ENCODE assay signal across 20 mouse cellular contexts in genomic region chr2:160529306-160529705, GRCm38 (mm10).
A peak's percentile ranks its signal among the peaks of the same experiment; 100 is the strongest.
DNase-seq lines count a peak whose midpoint lies in the region; ATAC-seq and TF ChIP-seq lines count a peak whose summit lies in the region.
"Had no signal": no experiment of that assay in that cellular context is flagged by ENCODE, and none has a peak within 500 bp of the region (broad histone marks: within the 10 kb centered on the region; RNA-seq: fewer than 3 reads in every experiment).

No protein-coding gene starts in this region.

- intact Hi-C loops in heart, adult 2 months (cut with DNase I) = no loop called here
- intact Hi-C loops in heart, postnatal 10 days (cut with DNase I) = no loop called here

- no peak overlapping the region for H3K9ac ChIP-seq in heart, adult 2 months (ENCODE audit: low read depth, low read length)
- no peak overlapping the region for H3K9ac ChIP-seq in heart, embryonic 11.5 days (ENCODE audit: low read depth, low read length)
- no peak overlapping the region for H3K9ac ChIP-seq in midbrain, postnatal 0 days (replicated peaks; ENCODE audit: low read length, poor library complexity, severe bottlenecking)
- no peak overlapping the region for H3K9ac ChIP-seq in liver, embryonic 12.5 days
- H3K9ac ChIP-seq: forebrain, embryonic 13.5 days; limb, embryonic 15.5 days; midbrain, embryonic 13.5 days had no signal

- no peak for TF ChIP-seq EP300 in heart, adult 2 months (IDR thresholded peaks at IDR 0.05; ENCODE audit: insufficient read depth, low read depth, low read length)

- H3K4me2 ChIP-seq in heart, embryonic 11.5 days = no peak overlapping the region
- no peak overlapping the region for H3K4me2 ChIP-seq in midbrain, postnatal 0 days (ENCODE audit: low read depth, low read length, poor library complexity, severe bottlenecking)
- no peak overlapping the region for H3K4me2 ChIP-seq in liver, embryonic 12.5 days
- H3K4me2 ChIP-seq: forebrain, embryonic 13.5 days; limb, embryonic 15.5 days; midbrain, embryonic 13.5 days had no signal

- no peaks in the 10 kb centered on the region for H3K27me3 ChIP-seq in heart, adult 2 months (ENCODE audit: control insufficient read depth, insufficient read depth, low read length)
- no peaks in the 10 kb centered on the region for H3K27me3 ChIP-seq in heart, embryonic 11.5 days (ENCODE audit: control insufficient read depth, insufficient read depth, low read length)
- H3K27me3 ChIP-seq in midbrain, postnatal 0 days (ENCODE audit: insufficient read depth, low read length) = no peaks in the 10 kb centered on the region
- no peaks in the 10 kb centered on the region for H3K27me3 ChIP-seq in midbrain, embryonic 10.5 days (ENCODE audit: low read depth, poor library complexity, severe bottlenecking)
- H3K27me3 ChIP-seq in liver, embryonic 12.5 days (replicated peaks) = no peaks in the 10 kb centered on the region
- H3K27me3 ChIP-seq: forebrain, embryonic 13.5 days; limb, embryonic 15.5 days; midbrain, embryonic 13.5 days; Patski had no signal

- peaks cover 10% of the 10 kb centered on the region for H3K4me1 ChIP-seq in heart, adult 2 months (ENCODE audit: control insufficient read depth, insufficient read depth, low read length)
- H3K4me1 ChIP-seq in heart, embryonic 11.5 days (ENCODE audit: control insufficient read depth, insufficient read depth, low read length) = no peaks in the 10 kb centered on the region
- H3K4me1 ChIP-seq in midbrain, postnatal 0 days (ENCODE audit: insufficient read depth, low read length) = no peaks in the 10 kb centered on the region
- H3K4me1 ChIP-seq in midbrain, embryonic 10.5 days = peaks cover 19% of the 10 kb centered on the region
- H3K4me1 ChIP-seq in liver, embryonic 12.5 days = no peaks in the 10 kb centered on the region
- H3K4me1 ChIP-seq: midbrain, embryonic 13.5 days had no signal

- no peak for ATAC-seq in heart, embryonic 11.5 days (replicated peaks; ENCODE audit: insufficient number of reproducible peaks, low FRiP score, low TSS enrichment)
- ATAC-seq in midbrain, postnatal 0 days (ENCODE audit: low FRiP score) = no peak
- no peak for ATAC-seq in liver, embryonic 12.5 days
- no peak for ATAC-seq in monocyte, adult 5-6 weeks (replicated peaks; ENCODE audit: insufficient number of reproducible peaks, low FRiP score, low TSS enrichment, poor library complexity, severe bottlenecking)
- ATAC-seq: forebrain, embryonic 13.5 days; midbrain, embryonic 13.5 days; Patski had no signal

- H3K9me3 ChIP-seq in heart, embryonic 11.5 days (replicated peaks; ENCODE audit: control insufficient read depth, low read length) = no peaks in the 10 kb centered on the region
- no peaks in the 10 kb centered on the region for H3K9me3 ChIP-seq in midbrain, postnatal 0 days (ENCODE audit: low read length)
- H3K9me3 ChIP-seq in midbrain, embryonic 10.5 days (replicated peaks) = no peaks in the 10 kb centered on the region
- H3K9me3 ChIP-seq in liver, embryonic 12.5 days (replicated peaks) = no peaks in the 10 kb centered on the region
- H3K9me3 ChIP-seq: forebrain, embryonic 13.5 days; hindbrain, embryonic 10.5 days; limb, embryonic 15.5 days; midbrain, embryonic 13.5 days had no signal

- WGBS in heart, adult 2 months = 48% methylated on average over 7 of the region's 7 CpGs
- WGBS in heart, embryonic 11.5 days (ENCODE audit: insufficient replicate concordance) = 60% methylated on average over 7 of the region's 7 CpGs
- WGBS in midbrain, postnatal 0 days = 74% methylated on average over 7 of the region's 7 CpGs
- WGBS in midbrain, embryonic 10.5 days = 84% methylated on average over 7 of the region's 7 CpGs
- WGBS in liver, embryonic 12.5 days (ENCODE audit: insufficient replicate concordance) = 66% methylated on average over 7 of the region's 7 CpGs

- no peaks in the 10 kb centered on the region for H3K36me3 ChIP-seq in heart, adult 2 months (ENCODE audit: control insufficient read depth, insufficient read depth, low read length)
- H3K36me3 ChIP-seq in heart, embryonic 11.5 days (ENCODE audit: control insufficient read depth, insufficient read depth, low read length) = no peaks in the 10 kb centered on the region
- no peaks in the 10 kb centered on the region for H3K36me3 ChIP-seq in midbrain, postnatal 0 days (ENCODE audit: insufficient read depth, low read length)
- H3K36me3 ChIP-seq in midbrain, embryonic 10.5 days = no peaks in the 10 kb centered on the region
- H3K36me3 ChIP-seq in liver, embryonic 12.5 days = no peaks in the 10 kb centered on the region
- H3K36me3 ChIP-seq: hindbrain, embryonic 10.5 days; limb, embryonic 15.5 days; midbrain, embryonic 13.5 days had no signal

- H3K4me3 ChIP-seq in heart, adult 2 months = no peak overlapping the region
- H3K4me3 ChIP-seq in heart, embryonic 11.5 days (ENCODE audit: low read depth, low read length) = no peak overlapping the region
- H3K4me3 ChIP-seq in midbrain, postnatal 0 days (ENCODE audit: low read depth, low read length) = no peak overlapping the region
- no peak overlapping the region for H3K4me3 ChIP-seq in midbrain, embryonic 10.5 days
- no peak overlapping the region for H3K4me3 ChIP-seq in liver, embryonic 12.5 days
- H3K4me3 ChIP-seq: forebrain, embryonic 13.5 days; hindbrain, embryonic 10.5 days; layer of hippocampus, adult 2 months; limb, embryonic 15.5 days; midbrain, embryonic 13.5 days; myocyte had no signal

- 0 out of 2 replicates have a peak overlapping the region, but pooled peaks have one; percentile 21 for H3K27ac ChIP-seq in heart, adult 2 months
- H3K27ac ChIP-seq in heart, embryonic 11.5 days (ENCODE audit: low read depth, low read length) = no peak overlapping the region
- no peak overlapping the region for H3K27ac ChIP-seq in midbrain, postnatal 0 days (ENCODE audit: low read depth, low read length)
- no peak overlapping the region for H3K27ac ChIP-seq in midbrain, embryonic 10.5 days (replicated peaks)
- no peak overlapping the region for H3K27ac ChIP-seq in liver, embryonic 12.5 days
- H3K27ac ChIP-seq: forebrain, embryonic 13.5 days; hindbrain, embryonic 10.5 days; layer of hippocampus, adult 2 months; limb, embryonic 15.5 days; midbrain, embryonic 13.5 days; stomach, postnatal 0 days had no signal

- peak; percentile 56 to 79 for DNase-seq in heart, adult 2 months
- DNase-seq in midbrain, postnatal 0 days (ENCODE audit: low spot score) = peak; percentile 31
- no peak for DNase-seq in midbrain, embryonic 10.5 days (ENCODE audit: low spot score)
- peak; percentile 46 to 50 for DNase-seq in heart, postnatal 10 days
- DNase-seq: adrenal gland, postnatal 10 days; kidney, adult 18-20 months; kidney, postnatal 10 days; layer of hippocampus, postnatal 36 days; right cerebral cortex, postnatal 4 days had no signal

- TF ChIP-seq CTCF in heart, adult 2 months (IDR thresholded peaks at IDR 0.05) = no peak
- no peak for TF ChIP-seq CTCF in midbrain, postnatal 0 days (IDR thresholded peaks at IDR 0.05)

- no peak for TF ChIP-seq POLR2A in heart, adult 2 months (IDR thresholded peaks at IDR 0.05; ENCODE audit: insufficient read depth, low read depth, low read length)

- no peaks in the 10 kb centered on the region for H3K79me2 ChIP-seq in heart, adult 2 months (replicated peaks; ENCODE audit: control insufficient read depth, insufficient read depth, low read length)
